Mouse (Mus musculus) kidney, adult 2 months (tissue): ENCODE data around the gene Lrrc3c.

Experiments used
- CTCF ChIP-seq: fragments of 200-500 bp; conservative IDR thresholded peaks from 2 replicates; pipeline ENCODE4 v1.5.1; 2011; ENCODE audit warnings: low read depth, mild to moderate bottlenecking, control low read depth, low read length, moderate library complexity, mixed read lengths; ENCODE audit not compliant: insufficient read depth, insufficient read length
- POLR2A ChIP-seq: fragments of 200-500 bp; IDR thresholded peaks from one replicate; pipeline ENCODE4 v1.6.1; 2011; ENCODE audit warnings: low read depth, low read length, control low read depth

GRCm38 (mm10) chr11:98620791-98621190, 22.7 kb downstream of the Lrrc3c start:
- TF ChIP-seq CTCF, result no peak
- TF ChIP-seq POLR2A, result no peak
